Mouse (Mus musculus) ZHBTc4 (cell line): ENCODE measurements around the gene Sqor.

ENCODE experiments used
- DNase-seq: peaks from one replicate; pipeline ENCODE4 v3.0.0-alpha.2; 2011; ENCODE audit warnings: low read depth, low spot score

Sqor gene

GRCm38 (mm10) chr2:122783730-122784129 is 18.7 kb downstream of the Sqor start:
- no peak for DNase-seq

- no peak for DNase-seq
These were observed 19.7 kb downstream of the Sqor start for GRCm38 (mm10) chr2:122784701-122785100.

GRCm38 (mm10) chr2:122786167-122786566 is 21.1 kb downstream of the Sqor start:
- no peak for DNase-seq

- no peak for DNase-seq
These were observed 24.3 kb downstream of the Sqor start for GRCm38 (mm10) chr2:122789311-122789710.

GRCm38 (mm10) chr2:122789730-122790129 is 24.7 kb downstream of the Sqor start:
- DNase-seq, result no peak

- no peak for DNase-seq
These were observed 39.4 kb downstream of the Sqor start for GRCm38 (mm10) chr2:122804392-122804791.

- no peak for DNase-seq
These were observed 41.0 kb downstream of the Sqor start for GRCm38 (mm10) chr2:122806040-122806439.

- no peak for DNase-seq
These were observed 44.0 kb downstream of the Sqor start for GRCm38 (mm10) chr2:122809027-122809426.

DNA sequence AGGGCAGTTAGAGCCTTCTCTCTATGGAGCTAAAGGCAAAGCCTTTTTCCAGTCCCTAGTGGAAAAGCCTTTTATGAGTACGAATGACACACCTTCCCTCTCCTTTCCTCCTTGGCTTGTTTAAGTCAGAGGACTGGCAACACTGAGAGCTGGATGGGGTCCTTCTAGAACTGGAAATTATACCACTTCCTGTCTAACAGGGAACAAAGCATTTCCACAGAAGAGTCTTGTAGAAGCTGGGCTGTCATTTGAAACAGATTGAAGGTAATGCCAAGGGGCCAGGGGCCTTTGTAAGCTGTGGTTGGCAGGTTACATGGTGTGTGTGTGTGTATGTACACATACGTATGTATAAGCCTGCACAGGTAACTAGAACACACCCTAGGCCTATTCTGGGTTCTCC is 51.9 kb downstream of the Sqor start:
- DNase-seq, result no peak

GRCm38 (mm10) chr2:122821246-122821645 is 56.2 kb downstream of the Sqor start:
- no peak for DNase-seq

DNA sequence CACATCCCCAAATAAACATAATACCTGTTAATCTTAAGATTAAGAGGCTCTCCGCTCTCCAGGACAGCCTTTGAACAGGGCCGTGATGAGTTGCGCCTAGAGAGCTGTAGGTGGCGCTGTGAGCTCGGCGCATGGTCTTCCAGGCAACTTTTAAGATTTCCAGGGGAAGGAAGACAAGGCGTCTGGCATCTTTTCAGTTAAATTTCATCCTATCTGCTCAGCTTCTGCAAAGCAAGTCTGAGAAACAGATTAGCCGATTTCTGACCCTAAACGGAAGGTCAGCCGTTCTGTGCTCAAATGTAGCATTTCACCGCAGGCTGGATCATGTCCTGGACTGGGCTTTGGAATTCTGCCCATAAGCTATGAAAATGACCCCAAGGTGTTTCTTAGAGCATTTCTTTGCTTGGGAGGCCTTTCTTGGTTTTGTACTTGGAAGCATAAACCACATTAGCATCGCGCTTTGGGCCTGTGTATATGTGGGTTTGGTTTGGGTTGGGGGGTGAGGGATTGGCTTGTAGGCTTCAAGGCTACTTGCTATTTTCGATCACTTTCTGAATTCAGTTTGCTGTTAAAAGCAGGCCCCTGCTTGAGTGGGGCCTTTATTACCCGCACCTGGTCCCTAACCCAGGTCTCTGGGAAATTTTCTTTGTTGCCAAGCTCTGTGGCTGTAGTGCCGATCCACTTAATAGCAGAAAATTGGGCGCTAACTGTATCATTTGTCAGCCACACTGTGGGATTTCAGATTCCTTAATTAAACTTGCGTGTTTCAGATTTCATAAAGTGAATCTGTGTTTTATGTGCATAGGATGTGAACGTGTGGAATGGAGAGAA is 60.6 kb downstream of the Sqor start:
- DNase-seq, result peak; percentile 60

- DNase-seq, result no peak
These were observed 61.3 kb downstream of the Sqor start for GRCm38 (mm10) chr2:122826302-122826701.

DNA sequence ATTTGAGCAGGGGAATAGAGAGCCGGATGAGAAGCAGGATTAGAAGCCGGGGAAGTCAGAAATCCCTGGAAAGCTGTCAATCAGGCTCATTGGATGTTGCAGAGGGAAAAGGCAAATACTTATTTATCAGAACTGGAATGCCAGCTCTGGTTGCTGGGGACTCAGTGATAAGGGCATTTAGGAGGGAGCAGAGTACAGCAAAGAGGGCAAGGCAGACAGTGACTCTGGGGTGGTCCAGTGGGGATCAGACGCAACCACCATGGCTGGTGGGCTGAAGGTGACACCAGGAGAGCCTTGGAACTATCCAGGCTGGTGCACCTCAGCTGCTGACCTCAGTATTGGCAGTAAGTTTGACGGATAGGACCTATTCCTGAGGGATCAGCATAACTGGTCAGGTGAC is 89.6 kb downstream of the Sqor start:
- DNase-seq, result no peak

GRCm38 (mm10) chr2:122855354-122855753 is 90.3 kb downstream of the Sqor start:
- DNase-seq, result no peak
